Mouse (Mus musculus) gastrocnemius, postnatal 4 days (tissue): ENCODE measurements around the gene Kdelr1. TPM values are rescaled to one million over a fixed set of nuclear protein-coding genes. Genes with fewer than 3 reads are reported as not detected.

ENCODE experiments used
- total RNA-seq, 2 experiments: library from RNA; stranded (reverse); gene quantifications; 2 replicates each; pipeline ENCODE4 v1.2.3; 2021

Kdelr1 gene
- total RNA-seq, 2 experiments from 2014 or later: 101 to 104 TPM

Other genes with a start within 250 kb of the Kdelr1 start
- gene Rasip1, start 245.3 kb upstream of the Kdelr1 start, total RNA-seq: 10 to 100 TPM; 23.0 to 25.6 TPM
- gene Mamstr, start 232.8 kb upstream of the Kdelr1 start, total RNA-seq: 100 to 1,000 TPM; 170 to 187 TPM
- gene Fut2, start 206.4 kb upstream of the Kdelr1 start, total RNA-seq: not detected
- 1 to 10 TPM in 1 of 2 experiments, under 1 TPM in 1; 0.88 to 1.3 TPM for gene Ntn5, start 188.8 kb upstream of the Kdelr1 start, total RNA-seq
- gene Sec1, start 178.4 kb upstream of the Kdelr1 start, total RNA-seq: under 1 TPM; 0.23 to 0.39 TPM
- gene Car11, start 172.9 kb upstream of the Kdelr1 start, total RNA-seq: 1 to 10 TPM; 4.6 to 4.9 TPM
- gene Dbp, start 167.7 kb upstream of the Kdelr1 start, total RNA-seq: 10 to 100 TPM; 22.1 to 26.9 TPM
- 1,000 to 10,000 TPM in 1 of 2 experiments, 100 to 1,000 TPM in 1; 1,000 to 1,132 TPM for gene Rpl18, start 157.3 kb upstream of the Kdelr1 start, total RNA-seq
- gene Sphk2, start 154.8 kb upstream of the Kdelr1 start, total RNA-seq: 10 to 100 TPM; 17.4 to 17.9 TPM
- gene Fam83e, start 151.6 kb upstream of the Kdelr1 start, total RNA-seq: under 1 TPM; 0.34 to 0.52 TPM
- not detected for gene Spaca4, start 147.0 kb upstream of the Kdelr1 start, total RNA-seq
- gene Lmtk3, start 89.0 kb upstream of the Kdelr1 start, total RNA-seq: under 1 TPM; 0.54 to 0.65 TPM
- gene Sult2b1, start 88.1 kb upstream of the Kdelr1 start, total RNA-seq: under 1 TPM in 1 of 2 experiments, not detected in 1; 0.60 TPM
- gene Cyth2, start 58.2 kb upstream of the Kdelr1 start, total RNA-seq: 10 to 100 TPM; 56.1 to 61.5 TPM
- gene Kcnj14, start 48.0 kb upstream of the Kdelr1 start, total RNA-seq: under 1 TPM; 0.39 TPM
- 10 to 100 TPM; 17.4 to 18.0 TPM for gene Grwd1, start 41.8 kb upstream of the Kdelr1 start, total RNA-seq
- gene Grin2d, start 5.6 kb downstream of the Kdelr1 start, total RNA-seq: 1 to 10 TPM; 1.2 to 1.5 TPM
- gene Syngr4, start 23.9 kb downstream of the Kdelr1 start, total RNA-seq: under 1 TPM; 0.39 to 0.75 TPM
- gene Tmem143, start 24.2 kb downstream of the Kdelr1 start, total RNA-seq: 10 to 100 TPM; 31.4 to 33.7 TPM
- gene Emp3, start 48.6 kb downstream of the Kdelr1 start, total RNA-seq: 10 to 100 TPM; 85.8 to 88.0 TPM
- gene Ccdc114, start 51.3 kb downstream of the Kdelr1 start, total RNA-seq: 1 to 10 TPM; 2.4 to 2.5 TPM
- under 1 TPM; 0.29 to 0.83 TPM for gene Abcc6, start 157.5 kb downstream of the Kdelr1 start, total RNA-seq
- gene Nomo1, start 160.9 kb downstream of the Kdelr1 start, total RNA-seq: 10 to 100 TPM; 44.1 to 47.6 TPM
- 10 to 100 TPM; 41.4 to 45.1 TPM for gene Kcnj11, start 228.0 kb downstream of the Kdelr1 start, total RNA-seq